Mouse (Mus musculus) spleen, postnatal 14 days (tissue): Measurements from ENCODE around the gene Anapc13.

Source experiments
- DNase-seq, 2 experiments: peaks; one replicate each; pipeline ENCODE4 v3.0.0; 2021 to 2022; ENCODE audit warnings: low spot score in 2 of 2

Gene Anapc13

DNA sequence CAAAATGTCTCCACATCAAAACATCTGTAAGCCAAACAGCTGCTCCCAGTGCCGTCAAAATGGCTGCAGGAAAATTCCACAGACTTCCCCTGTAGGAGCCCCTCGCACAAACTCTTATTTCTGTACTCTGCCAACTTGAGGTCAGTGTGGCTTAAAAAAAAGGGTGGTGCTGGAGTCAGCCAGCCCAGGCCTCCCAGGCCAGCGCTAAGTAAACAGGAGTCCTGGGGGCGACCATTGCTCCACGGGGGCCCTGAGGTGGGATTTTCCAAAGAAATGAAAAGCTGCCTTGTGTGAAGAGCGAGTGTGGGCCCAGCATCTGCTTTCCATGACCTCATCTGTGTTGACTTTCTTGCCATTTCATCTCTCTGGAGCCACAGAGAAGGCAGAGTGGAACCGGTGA is 55.4 kb downstream of the Anapc13 start:
- DNase-seq: no peak
